Comparison of ENCODE assay signal across 8 mouse cellular contexts in the genomic region with DNA sequence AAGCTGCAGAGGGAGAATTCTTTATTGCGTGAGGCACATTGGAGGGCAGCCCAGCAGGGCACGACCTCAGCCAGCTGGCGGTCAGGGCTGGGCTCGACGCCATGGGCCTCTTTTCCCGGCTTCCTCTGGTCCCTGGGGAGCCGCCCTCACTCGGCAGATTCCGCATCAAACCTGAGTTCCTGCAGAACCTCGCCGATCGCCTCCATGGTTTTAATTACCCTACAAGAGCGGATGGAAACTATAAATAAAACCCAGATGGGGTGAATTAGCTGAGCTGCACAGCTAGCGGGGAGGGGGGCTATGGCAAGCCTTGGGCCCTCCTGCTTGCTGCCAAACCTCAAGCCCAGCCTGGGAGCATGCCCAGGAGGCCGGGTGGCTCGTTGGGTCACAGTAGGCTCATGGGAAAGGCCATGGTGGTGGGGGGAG. TPM values are rescaled to one million over a fixed set of nuclear protein-coding genes. Genes with fewer than 3 reads are reported as not detected.
DNase-seq lines count a peak whose midpoint lies in the region; ATAC-seq and TF ChIP-seq lines count a peak whose summit lies in the region.

No protein-coding gene starts in this region.

- no peak overlapping the region for H3K4me3 ChIP-seq in left cerebral cortex, adult 2 months
- H3K4me3 ChIP-seq in gastrocnemius, adult 2 months = peak overlapping the region; percentile 50
- H3K4me3 ChIP-seq in kidney, embryonic 15.5 days (replicated peaks) = no peak overlapping the region
- H3K4me3 ChIP-seq in intestine, embryonic 15.5 days (replicated peaks) = no peak overlapping the region

- peak in 1 of 2 experiments; percentile 54 for DNase-seq in left cerebral cortex, adult 2 months (ENCODE audit: extremely low spot score in 1 of 2, low spot score in 2 of 2)
- DNase-seq in left cerebral cortex, adult 11 months (ENCODE audit: low spot score) = no peak
- peak; percentile 59 to 66 for DNase-seq in adrenal gland, postnatal 36 days
- DNase-seq in gastrocnemius, adult 2 months = peak; percentile 89
- DNase-seq in lung, postnatal 14 days = peak; percentile 71

- peaks cover 83% of the 10 kb centered on the region for H3K4me1 ChIP-seq in kidney, embryonic 15.5 days
- peaks cover 59% of the 10 kb centered on the region for H3K4me1 ChIP-seq in intestine, embryonic 15.5 days (replicated peaks)

- H3K4me2 ChIP-seq in kidney, embryonic 15.5 days = peak overlapping the region; percentile 90; the same call in 1 of the 2 replicates
- H3K4me2 ChIP-seq in intestine, embryonic 15.5 days (replicated peaks) = no peak overlapping the region

- H3K27ac ChIP-seq in left cerebral cortex, adult 2 months = peak overlapping the region; percentile 2
- peak overlapping the region; percentile 79 for H3K27ac ChIP-seq in gastrocnemius, adult 2 months
- no peak overlapping the region for H3K27ac ChIP-seq in kidney, embryonic 15.5 days
- H3K27ac ChIP-seq in intestine, embryonic 15.5 days = no peak overlapping the region

- H3K9ac ChIP-seq in kidney, embryonic 15.5 days = no peak overlapping the region
- H3K9ac ChIP-seq in intestine, embryonic 15.5 days = no peak overlapping the region

- TF ChIP-seq CTCF in left cerebral cortex, adult 2 months (IDR thresholded peaks at IDR 0.05) = no peak
- no peak for TF ChIP-seq CTCF in gastrocnemius, adult 2 months (IDR thresholded peaks at IDR 0.05)

- no peaks in the 10 kb centered on the region for H3K9me3 ChIP-seq in kidney, embryonic 15.5 days (replicated peaks)
- H3K9me3 ChIP-seq in intestine, embryonic 15.5 days = no peaks in the 10 kb centered on the region

- peaks cover 49% of the 10 kb centered on the region for H3K27me3 ChIP-seq in kidney, embryonic 15.5 days
- peaks cover 44% of the 10 kb centered on the region for H3K27me3 ChIP-seq in intestine, embryonic 15.5 days (replicated peaks)

- 41% methylated on average over 16 of the region's 16 CpGs for WGBS in kidney, embryonic 15.5 days
- 69% methylated on average over 16 of the region's 16 CpGs for WGBS in intestine, embryonic 15.5 days

- intact Hi-C loops in left cerebral cortex, adult 2 months (cut with DNase I) = loop anchor here (5.0 to 10.0 kb wide), 2 partner anchors 57 to 150 kb away; partner anchors contain the start of gene Upf1
- intact Hi-C loops in gastrocnemius, adult 2 months (cut with DNase I) = no loop called here

- ATAC-seq in kidney, embryonic 15.5 days (replicated peaks; ENCODE audit: low FRiP score) = no peak
- ATAC-seq in inflammation-experienced regulatory T-cells, adult 6 months = no peak
- no peak for ATAC-seq in intestine, embryonic 15.5 days

- peaks cover 24% of the 10 kb centered on the region for H3K36me3 ChIP-seq in kidney, embryonic 15.5 days
- H3K36me3 ChIP-seq in intestine, embryonic 15.5 days = peaks cover 13% of the 10 kb centered on the region

RNA-seq across cellular contexts. Expression of gene Rex1bd, which starts 2.2 kb away (rescaled TPM):
- total RNA-seq in left cerebral cortex, adult 2 months (2021) = 100 to 1,000 TPM; 108 to 110 TPM
- 100 to 1,000 TPM; 144 to 154 TPM for total RNA-seq in adrenal gland, postnatal 36 days (2021)
- total RNA-seq in gastrocnemius, adult 2 months (2021) = 100 to 1,000 TPM; 146 to 148 TPM
- polyA plus RNA-seq in kidney, embryonic 15.5 days (2015; fragmentation: Nextera tagmentation; extraction: Ambion mirVana) = 128 and 133 TPM in 2 replicates
- 10 to 100 TPM; 67.7 to 85.1 (median 84.4) TPM for polyA plus RNA-seq in inflammation-experienced regulatory T-cells, adult 6 months (2017; shearing (Covaris generic))
- 121 and 132 TPM in 2 replicates for polyA plus RNA-seq in intestine, embryonic 15.5 days (2015; fragmentation: Nextera tagmentation; extraction: Ambion mirVana)

RNA-seq across cellular contexts. Expression of gene Uba52, which starts 6.3 kb away (rescaled TPM):
- 100 to 1,000 TPM; 788 to 861 TPM for total RNA-seq in left cerebral cortex, adult 2 months (2021)
- 1,000 to 10,000 TPM; 1,515 to 1,560 TPM for total RNA-seq in adrenal gland, postnatal 36 days (2021)
- 100 to 1,000 TPM; 777 to 924 TPM for total RNA-seq in gastrocnemius, adult 2 months (2021)
- 954 and 1,022 TPM in 2 replicates for polyA plus RNA-seq in kidney, embryonic 15.5 days (2015; fragmentation: Nextera tagmentation; extraction: Ambion mirVana)
- 1,000 to 10,000 TPM; 2,608 to 4,221 (median 3,776) TPM for polyA plus RNA-seq in inflammation-experienced regulatory T-cells, adult 6 months (2017; shearing (Covaris generic))
- 957 and 992 TPM in 2 replicates for polyA plus RNA-seq in intestine, embryonic 15.5 days (2015; fragmentation: Nextera tagmentation; extraction: Ambion mirVana)

RNA-seq across cellular contexts. Expression of gene Crlf1, which starts 11.3 kb away (rescaled TPM):
- total RNA-seq in left cerebral cortex, adult 2 months (2021) = 1 to 10 TPM; 2.6 to 3.0 TPM
- total RNA-seq in adrenal gland, postnatal 36 days (2021) = under 1 TPM; 0.23 to 0.95 TPM
- 1 to 10 TPM; 2.5 to 3.2 TPM for total RNA-seq in gastrocnemius, adult 2 months (2021)
- 21.1 and 24.1 TPM in 2 replicates for polyA plus RNA-seq in kidney, embryonic 15.5 days (2015; fragmentation: Nextera tagmentation; extraction: Ambion mirVana)
- not detected for polyA plus RNA-seq in inflammation-experienced regulatory T-cells, adult 6 months (2017; shearing (Covaris generic))
- polyA plus RNA-seq in intestine, embryonic 15.5 days (2015; fragmentation: Nextera tagmentation; extraction: Ambion mirVana) = 0.95 and 1.2 TPM in 2 replicates

RNA-seq across cellular contexts. Expression of gene Tmem59l, which starts 17.1 kb away (rescaled TPM):
- 100 to 1,000 TPM; 295 to 302 TPM for total RNA-seq in left cerebral cortex, adult 2 months (2021)
- total RNA-seq in adrenal gland, postnatal 36 days (2021) = 10 to 100 TPM in 1 of 2 experiments, 1 to 10 TPM in 1; 9.5 to 11.3 TPM
- not detected for total RNA-seq in gastrocnemius, adult 2 months (2021)
- polyA plus RNA-seq in kidney, embryonic 15.5 days (2015; fragmentation: Nextera tagmentation; extraction: Ambion mirVana) = 5.9 and 6.0 TPM in 2 replicates
- under 1 TPM in 1 of 3 experiments, not detected in 2; 0.47 TPM for polyA plus RNA-seq in inflammation-experienced regulatory T-cells, adult 6 months (2017; shearing (Covaris generic))
- 3.2 and 4.2 TPM in 2 replicates for polyA plus RNA-seq in intestine, embryonic 15.5 days (2015; fragmentation: Nextera tagmentation; extraction: Ambion mirVana)

RNA-seq across cellular contexts. Expression of gene Fkbp8, which starts 23.2 kb away (rescaled TPM):
- total RNA-seq in left cerebral cortex, adult 2 months (2021) = 100 to 1,000 TPM; 392 to 410 TPM
- total RNA-seq in adrenal gland, postnatal 36 days (2021) = 100 to 1,000 TPM; 265 to 329 TPM
- 100 to 1,000 TPM; 108 to 112 TPM for total RNA-seq in gastrocnemius, adult 2 months (2021)
- 295 and 322 TPM in 2 replicates for polyA plus RNA-seq in kidney, embryonic 15.5 days (2015; fragmentation: Nextera tagmentation; extraction: Ambion mirVana)
- polyA plus RNA-seq in inflammation-experienced regulatory T-cells, adult 6 months (2017; shearing (Covaris generic)) = 100 to 1,000 TPM; 133 to 156 (median 138) TPM
- polyA plus RNA-seq in intestine, embryonic 15.5 days (2015; fragmentation: Nextera tagmentation; extraction: Ambion mirVana) = 277 and 331 TPM in 2 replicates

Comparison
In these comparisons a context has a peak if more than half of its experiments do, and no peak if none do; other contexts are left out.
1. H3K27ac ChIP-seq: peak in left cerebral cortex, adult 2 months (single experiment) and gastrocnemius, adult 2 months (single experiment); none in kidney, embryonic 15.5 days (single experiment) and intestine, embryonic 15.5 days (single experiment).